Mouse (Mus musculus) adrenal gland, postnatal 10 days (tissue): ENCODE results near the gene Hivep1. TPM values are rescaled to one million over a fixed set of nuclear protein-coding genes. Genes with fewer than 3 reads are reported as not detected.

Experiments used
- DNase-seq: peaks from one replicate; pipeline ENCODE4 v3.0.0; 2021; ENCODE audit warnings: mixed read lengths
- total RNA-seq, 2 experiments: library from RNA; stranded (reverse); gene quantifications; 2 replicates each; pipeline ENCODE4 v1.2.3; 2021

Gene Hivep1
- total RNA-seq, 2 experiments from 2014 or later: 21.0 to 24.3 TPM

DNA sequence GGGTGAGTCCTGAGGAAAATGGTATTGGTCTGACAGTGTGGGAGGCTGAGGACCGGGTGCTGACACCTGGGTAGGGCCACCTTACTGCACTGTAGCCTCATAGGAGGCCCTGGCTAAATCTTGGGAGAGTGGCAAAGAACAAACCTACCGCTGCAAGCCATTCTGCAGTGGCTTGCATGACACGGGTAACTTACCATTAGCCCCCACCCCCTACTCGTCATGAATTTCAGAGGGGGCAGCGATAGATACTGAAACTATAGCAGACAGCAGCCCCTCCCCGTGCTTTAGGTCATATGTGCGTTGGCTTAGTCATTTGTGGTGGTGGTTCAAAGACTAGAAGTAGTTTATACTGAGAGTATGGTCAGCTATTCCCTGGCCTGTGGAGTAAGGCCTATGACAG is 61.8 kb downstream of the Hivep1 start:
- no peak for DNase-seq

DNA sequence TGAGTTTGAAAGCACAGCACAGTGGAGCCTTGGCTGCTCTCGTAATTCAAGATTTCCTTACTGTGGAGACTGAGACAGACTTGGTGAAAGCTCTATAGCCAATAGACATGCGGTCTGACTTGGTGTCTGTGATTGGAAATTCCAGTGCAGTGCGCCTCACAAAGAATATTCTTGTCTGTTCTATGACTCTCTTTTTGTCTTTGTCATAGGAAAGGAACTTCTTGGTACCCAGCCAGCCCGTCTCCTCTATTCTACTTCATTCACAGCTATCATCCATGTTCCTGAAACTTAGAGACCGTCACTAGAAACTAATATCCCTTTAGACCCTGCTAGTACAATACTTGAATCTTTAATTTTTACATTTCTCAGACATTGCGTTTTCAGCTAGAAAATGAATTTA is 64.5 kb downstream of the Hivep1 start:
- DNase-seq: no peak

DNA sequence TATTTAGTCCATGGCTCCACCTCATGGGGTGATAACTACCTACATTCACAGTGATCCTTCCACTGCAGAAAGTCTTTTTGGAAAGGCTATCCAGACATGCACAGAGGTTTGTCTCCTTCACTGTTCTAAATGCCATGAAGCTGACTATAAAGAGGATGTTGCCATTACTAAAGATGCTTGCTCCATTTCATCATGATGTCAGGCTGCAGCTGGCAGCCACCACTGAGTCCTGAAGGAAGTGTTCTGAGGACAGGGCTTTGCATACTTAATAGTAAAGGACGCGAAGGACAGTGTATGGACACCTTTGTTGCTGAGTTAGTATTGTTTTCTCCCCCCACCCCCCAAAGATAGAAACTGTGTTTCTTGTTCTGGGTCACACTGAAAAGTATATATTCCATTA is 67.2 kb downstream of the Hivep1 start:
- DNase-seq: no peak

DNA sequence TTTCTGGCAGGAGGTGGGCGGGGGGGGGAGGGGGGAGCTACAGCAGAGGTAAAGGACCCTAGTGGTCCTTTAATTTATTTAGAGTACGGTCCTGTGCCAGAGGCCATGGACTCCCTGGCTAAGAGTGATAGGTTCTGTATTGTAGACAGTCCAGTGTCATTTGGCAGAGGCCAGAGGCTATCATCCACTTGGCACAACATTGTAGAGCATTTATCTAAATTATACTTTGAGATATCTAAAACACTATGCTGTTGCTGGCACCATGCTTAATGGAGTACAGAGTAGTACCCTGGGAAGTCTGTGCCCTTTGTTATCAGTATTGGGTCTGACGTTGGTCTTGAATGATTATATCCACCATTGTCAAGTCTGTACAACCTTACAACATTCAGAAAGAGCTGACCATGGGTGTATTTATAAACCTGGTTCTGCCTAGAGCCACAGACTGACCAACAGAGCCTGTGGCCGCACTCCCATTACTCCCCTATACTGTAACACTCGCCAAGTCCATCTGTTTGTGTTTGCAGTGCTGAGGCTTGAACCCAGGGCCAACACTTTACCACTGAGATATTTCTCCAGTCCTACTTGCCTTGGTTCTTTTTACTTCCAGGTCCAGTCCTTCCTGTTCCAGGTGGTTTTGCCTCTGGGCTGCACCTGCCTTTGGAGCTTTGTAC is 69.4 kb downstream of the Hivep1 start:
- no peak for DNase-seq

- no peak for DNase-seq
Measured at GRCm38 (mm10) chr13:42121777-42122682, 70.2 kb downstream of the Hivep1 start.

- DNase-seq: no peak
Measured at GRCm38 (mm10) chr13:42144627-42145026, 92.8 kb downstream of the Hivep1 start.

DNA sequence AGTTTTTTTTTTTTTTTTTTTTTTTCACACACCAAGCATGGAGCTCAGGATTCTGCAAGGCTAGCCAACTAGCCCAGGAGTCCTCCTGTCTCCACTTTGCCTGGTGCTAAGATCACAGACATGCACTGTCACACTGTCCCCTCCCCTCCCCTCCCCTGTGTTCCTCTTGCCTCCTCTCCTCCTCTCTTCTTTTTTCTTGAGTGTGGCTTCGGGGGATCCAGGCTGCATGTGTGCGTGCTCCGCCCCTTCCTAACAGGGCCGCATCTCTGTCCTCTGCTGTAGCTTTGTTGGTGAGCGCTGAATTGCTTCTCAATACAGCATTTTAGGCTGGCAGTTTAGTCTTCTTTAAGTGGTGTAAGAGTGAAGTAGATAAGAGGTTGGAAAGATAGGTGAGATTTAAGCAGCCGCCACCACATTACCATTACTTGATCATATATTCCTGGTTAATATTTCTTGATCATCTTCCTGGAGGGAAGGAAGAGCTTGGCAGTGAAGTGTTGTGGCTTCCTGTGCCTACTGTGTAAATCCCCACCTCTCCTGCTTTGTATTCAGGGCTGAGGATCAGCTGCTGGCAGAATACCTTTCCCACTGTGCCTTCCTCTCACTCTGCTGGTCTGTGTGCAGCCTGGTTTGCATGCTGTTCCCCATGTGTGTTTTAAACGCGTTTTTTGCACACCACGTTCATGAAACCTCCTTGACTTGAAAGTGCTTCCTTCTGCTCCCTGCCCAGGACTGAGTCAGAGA is 97.7 kb downstream of the Hivep1 start:
- no peak for DNase-seq

DNA sequence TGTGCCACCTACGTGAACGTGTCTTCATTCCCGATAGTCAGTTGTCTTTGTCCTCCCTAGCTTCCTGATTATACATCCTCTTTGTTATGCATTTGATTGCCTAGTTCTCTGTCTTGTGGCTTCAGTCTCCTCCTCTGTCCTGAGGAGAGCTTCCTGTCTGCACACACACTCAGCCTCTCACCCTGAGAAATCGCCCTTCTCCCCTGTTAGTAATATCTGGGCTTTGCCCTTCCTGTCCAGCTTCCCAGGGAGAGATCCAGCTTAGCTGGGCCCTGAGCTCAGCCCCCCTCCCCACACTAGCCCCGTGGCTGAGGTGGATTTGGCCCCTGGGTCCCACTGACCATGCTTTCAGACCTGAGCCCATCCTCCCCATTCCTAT is 98.2 kb downstream of the Hivep1 start:
- no peak for DNase-seq

DNA sequence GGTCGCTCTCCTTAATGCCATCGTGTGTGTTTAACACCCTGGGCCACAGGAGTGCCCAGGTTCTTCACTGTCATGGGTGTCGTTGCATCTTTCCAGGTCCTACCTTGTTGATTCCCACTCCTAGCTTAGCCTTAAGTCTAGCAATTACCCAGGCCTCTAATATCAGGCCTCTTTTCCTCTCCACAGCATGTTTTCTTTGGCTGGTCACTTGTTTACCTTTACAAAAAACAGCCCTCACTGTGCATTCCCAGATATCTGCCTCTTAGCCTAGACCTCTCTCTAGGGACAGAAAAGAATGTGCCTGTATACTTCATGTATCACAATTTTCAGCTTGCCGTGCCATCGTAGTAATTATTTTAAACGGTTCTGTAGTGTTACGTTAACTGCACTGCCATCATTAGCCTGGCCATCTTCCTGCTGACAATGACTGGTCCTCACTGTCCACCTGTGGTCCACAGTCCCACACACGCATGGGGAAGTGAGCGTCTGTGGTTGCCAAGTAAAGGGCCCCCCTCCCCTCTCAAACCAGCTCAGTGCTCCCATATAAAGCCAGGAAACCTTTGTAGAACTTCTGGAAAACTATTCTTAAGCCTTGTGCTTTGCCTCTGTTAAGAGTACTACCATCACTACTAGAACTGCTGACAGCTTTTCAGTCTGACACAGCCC is 98.8 kb downstream of the Hivep1 start:
- DNase-seq: no peak

GRCm38 (mm10) chr13:42158259-42158658 is 106.4 kb downstream of the Hivep1 start:
- no peak for DNase-seq

DNA sequence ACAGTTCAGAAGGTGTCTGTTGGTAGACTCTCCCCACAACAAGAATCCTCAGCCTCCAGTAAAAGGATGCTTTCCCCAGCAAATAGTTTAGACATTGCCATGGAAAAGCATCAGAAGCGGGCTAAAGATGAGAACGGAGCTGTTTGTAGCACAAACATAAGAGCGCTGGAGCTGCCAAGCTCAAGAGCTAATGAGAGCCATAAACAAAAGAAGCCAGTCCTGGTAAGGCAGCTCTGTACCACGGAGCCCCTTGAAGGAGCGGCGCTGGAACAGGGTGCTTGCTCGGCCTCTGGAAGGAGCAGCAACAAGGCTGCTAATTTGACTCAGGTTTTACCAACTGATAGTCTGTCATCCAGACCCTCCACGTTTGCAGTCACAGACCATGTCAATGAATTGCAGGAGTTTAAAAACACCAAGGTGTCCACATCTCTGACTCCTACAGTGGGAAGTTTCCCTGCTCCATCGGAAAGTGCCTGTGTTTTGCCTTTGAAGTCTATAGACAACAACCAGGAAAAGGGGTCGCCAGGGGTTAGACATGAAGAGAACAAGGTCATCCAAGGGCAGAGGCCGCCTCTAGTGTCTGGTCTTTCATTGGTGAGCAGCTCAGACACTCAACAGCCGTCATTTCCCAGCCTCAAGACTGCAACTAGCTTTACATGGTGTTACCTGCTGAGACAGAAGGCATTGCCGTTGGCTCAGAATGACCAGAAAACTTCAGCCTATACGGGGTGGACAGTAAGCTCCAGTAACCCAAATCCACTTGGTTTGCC is 107.8 kb downstream of the Hivep1 start:
- DNase-seq: no peak

- DNase-seq: no peak
Measured at GRCm38 (mm10) chr13:42170802-42171201, 119.0 kb downstream of the Hivep1 start.

GRCm38 (mm10) chr13:42174827-42175420 is 123.1 kb downstream of the Hivep1 start:
- DNase-seq: peak; percentile 52

GRCm38 (mm10) chr13:42182635-42183034 is 130.8 kb downstream of the Hivep1 start:
- no peak for DNase-seq

- no peak for DNase-seq
Measured at GRCm38 (mm10) chr13:42184131-42184530, 132.3 kb downstream of the Hivep1 start.

GRCm38 (mm10) chr13:42193016-42193415 is 141.2 kb downstream of the Hivep1 start:
- no peak for DNase-seq

- DNase-seq: peak; percentile 11
Measured at GRCm38 (mm10) chr13:42195671-42196070, 143.8 kb downstream of the Hivep1 start.

GRCm38 (mm10) chr13:42197656-42198055 is 145.8 kb downstream of the Hivep1 start:
- no peak for DNase-seq

GRCm38 (mm10) chr13:42213556-42213955 is 161.7 kb downstream of the Hivep1 start:
- DNase-seq: no peak

GRCm38 (mm10) chr13:42222401-42222800 is 170.6 kb downstream of the Hivep1 start:
- no peak for DNase-seq

DNA sequence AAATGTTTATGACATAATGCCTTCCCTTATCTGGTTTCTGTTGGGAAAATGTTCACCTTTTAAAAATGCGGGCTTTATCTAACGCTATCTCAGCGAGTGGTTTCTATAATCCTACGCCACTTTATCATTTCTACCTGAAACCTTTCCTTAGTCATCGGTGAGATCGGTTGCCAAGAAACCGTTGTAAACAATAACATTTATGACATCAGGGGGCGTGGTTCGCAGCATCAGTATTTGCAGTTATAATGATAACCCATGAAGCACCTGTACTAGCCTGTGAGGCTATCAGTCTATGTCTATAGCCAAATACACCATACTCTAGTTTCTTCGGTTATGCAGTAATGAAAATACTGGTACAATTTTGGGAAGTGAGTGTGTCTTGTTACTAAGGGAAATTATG is 177.0 kb downstream of the Hivep1 start:
- DNase-seq: no peak
